Mouse (Mus musculus) NIH3T3 (cell line): Measurements from ENCODE around the gene Grcc10.

Experiments used
- DNase-seq: peaks from one replicate; pipeline ENCODE4 v3.0.0-alpha.2; 2012; ENCODE audit warnings: low read depth

Grcc10 gene

GRCm38 (mm10) chr6:124699962-124700610, 41.1 kb downstream of the Grcc10 start:
- DNase-seq, result peak; percentile 93

GRCm38 (mm10) chr6:124699366-124699765, 41.8 kb downstream of the Grcc10 start:
- DNase-seq, result no peak

- DNase-seq, result no peak
These were observed 42.4 kb downstream of the Grcc10 start for GRCm38 (mm10) chr6:124698751-124699150.

GRCm38 (mm10) chr6:124696441-124697150, 44.6 kb downstream of the Grcc10 start:
- peak; percentile 64 for DNase-seq

- DNase-seq, result peak; percentile 46
These were observed 46.8 kb downstream of the Grcc10 start for GRCm38 (mm10) chr6:124694166-124694955.

- DNase-seq, result no peak
These were observed 47.8 kb downstream of the Grcc10 start for GRCm38 (mm10) chr6:124693243-124693981.

- no peak for DNase-seq
These were observed 50.7 kb downstream of the Grcc10 start for GRCm38 (mm10) chr6:124690517-124690916.
